Mouse (Mus musculus) right cerebral cortex, postnatal 10 days (tissue): Measurements from ENCODE around the gene Gm10024.
"Not testable (repeated sequence)": the region's sequence is repeated elsewhere in the genome, so short reads cannot be mapped to it uniquely, and the experiment has no call there.

ENCODE experiments used
- DNase-seq, 2 experiments: peaks; one replicate each; pipeline ENCODE4 v3.0.0; 2021; ENCODE audit warnings: low spot score in 2 of 2

The Gm10024 gene

DNA sequence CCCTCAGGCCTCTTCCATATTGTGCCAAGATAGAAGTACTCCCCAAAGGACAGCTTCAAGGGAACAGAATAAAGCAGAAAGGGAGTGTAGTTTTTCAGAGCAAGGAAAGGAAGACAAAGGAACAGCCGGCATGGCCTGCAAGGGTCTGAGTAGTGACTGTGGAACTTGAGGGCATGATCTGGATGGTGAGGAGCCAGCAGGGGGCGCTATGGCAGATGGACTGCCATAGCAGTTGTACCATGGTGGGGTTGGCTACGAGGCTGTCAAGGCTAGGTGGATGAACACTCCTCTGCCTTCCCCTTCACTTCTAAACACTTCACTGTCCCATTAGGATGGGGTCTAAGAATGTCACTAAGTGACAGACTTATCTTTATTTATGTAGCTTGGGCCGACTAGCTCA is 18.0 kb downstream of the Gm10024 start:
- no peak for DNase-seq

DNA sequence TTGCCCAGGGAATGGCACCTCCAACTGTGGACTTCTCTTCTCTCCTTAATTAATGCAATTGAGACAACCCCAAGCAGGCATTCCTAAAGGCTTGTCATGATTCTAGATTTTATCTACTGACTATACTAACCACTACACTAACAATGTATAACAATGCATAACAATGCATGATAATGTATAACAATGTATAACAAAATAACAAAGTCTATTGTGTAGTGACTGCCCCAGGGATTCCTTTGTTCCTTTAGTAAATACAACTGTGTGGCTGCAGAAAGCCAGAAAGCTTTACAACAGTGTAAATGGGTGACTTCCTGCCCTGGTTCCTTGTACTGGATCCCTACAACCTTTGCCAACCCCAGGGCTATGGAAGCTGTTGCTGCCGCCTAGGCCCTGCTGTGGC is 24.7 kb downstream of the Gm10024 start:
- DNase-seq: no peak

DNA sequence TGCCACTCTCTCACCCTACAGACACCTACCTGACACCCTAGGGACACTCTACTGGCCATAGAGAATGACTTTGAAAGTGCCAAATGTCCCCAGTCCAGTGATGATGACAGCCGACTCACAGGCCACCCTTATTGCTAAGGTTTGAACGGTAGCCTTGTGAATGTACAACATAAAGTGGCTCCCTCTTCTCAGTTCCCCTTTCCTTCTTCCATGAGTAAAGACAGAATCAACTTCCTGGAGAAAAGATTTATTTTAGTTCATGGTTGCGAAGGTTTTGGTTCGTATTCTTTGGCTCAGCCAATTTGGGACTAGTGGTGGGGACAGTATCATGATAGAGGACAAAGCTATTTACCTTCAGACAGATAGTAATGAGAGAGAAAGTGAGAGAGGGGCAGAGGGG is 27.7 kb downstream of the Gm10024 start:
- DNase-seq: no peak

DNA sequence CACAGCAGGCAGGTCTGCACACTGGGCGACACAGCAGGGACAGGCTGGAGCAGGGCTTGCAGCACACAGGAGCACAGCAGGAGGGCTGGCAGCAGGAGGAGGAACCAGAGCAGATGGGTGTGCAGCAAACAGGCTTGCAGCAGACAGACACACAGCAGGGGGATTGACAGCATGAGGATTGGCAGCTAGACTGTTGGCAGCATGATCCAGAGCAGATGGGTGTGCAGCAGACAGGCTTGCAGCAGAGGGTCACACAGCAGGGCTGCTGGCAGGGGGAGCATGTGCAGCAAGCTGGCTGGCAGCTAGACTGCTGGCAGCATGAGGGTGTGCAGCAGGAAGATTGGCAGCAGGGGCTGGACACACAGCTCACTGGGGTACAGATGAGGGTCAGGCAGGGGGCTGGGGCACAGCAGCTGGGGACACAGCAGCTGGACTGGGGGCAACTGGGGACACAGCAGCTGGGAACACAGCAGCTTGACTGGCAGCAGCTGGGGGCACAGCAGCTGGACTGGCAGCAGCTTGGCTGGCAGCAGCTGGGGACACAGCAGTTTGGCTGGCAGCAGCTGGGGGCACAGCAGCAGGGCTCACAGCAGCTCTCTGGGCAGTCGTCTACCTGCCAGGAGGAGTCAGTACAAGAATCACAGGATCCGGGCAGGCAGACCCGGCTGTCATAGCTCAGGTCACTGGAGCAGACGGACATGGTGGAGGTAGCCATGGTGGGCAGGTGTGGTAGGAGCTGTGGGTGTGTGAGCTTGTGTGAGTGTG is 30.8 kb downstream of the Gm10024 start, which contains the start of gene Gm18596:
Gene Gm18596, minus strand, starts transcription at position 715 of the 765 bp plus-strand sequence.
- DNase-seq: peak; percentile 27 to 32

DNA sequence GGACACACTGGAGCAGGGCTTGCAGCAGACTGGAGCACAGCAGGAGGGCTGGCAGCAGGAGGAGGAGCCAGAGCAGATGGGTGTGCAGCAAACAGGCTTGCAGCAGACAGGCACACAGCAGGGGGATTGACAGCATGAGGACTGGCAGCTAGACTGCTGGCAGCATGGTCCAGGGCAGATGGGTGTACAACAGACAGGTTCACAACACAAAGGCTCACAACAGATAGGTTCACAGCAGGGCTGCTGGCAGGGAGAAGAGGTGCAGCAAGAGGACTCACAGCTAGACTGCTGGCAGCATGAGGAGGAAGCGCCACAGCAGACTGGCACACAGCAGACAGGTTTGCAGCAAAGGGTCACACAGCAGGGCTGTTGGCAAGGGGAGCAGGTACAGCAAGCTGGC is 39.4 kb downstream of the Gm10024 start:
- not testable (repeated sequence) for DNase-seq

DNA sequence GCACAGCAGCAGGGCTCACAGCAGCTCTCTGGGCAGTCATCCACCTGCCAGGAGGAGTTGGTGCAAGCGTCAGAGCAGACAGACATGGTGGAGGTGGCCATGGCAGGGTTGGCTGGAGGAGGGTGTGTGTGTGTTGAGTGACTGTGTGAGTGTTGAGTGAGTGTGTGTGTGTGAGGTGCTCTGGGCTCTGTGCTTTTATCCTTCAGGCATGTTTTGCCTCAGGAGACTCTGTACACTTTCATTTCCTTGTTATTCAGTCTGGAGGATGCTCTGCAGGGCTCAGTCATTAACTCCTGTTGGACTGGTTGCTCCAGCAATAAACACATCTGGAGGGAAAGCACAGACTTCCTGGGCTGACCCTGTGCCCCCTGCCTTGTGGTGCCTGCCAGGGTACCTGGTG is 40.0 kb downstream of the Gm10024 start, which contains the start of gene Gm9736:
Gene Gm9736, minus strand, starts transcription at position 101 of the 400 bp plus-strand sequence.
- DNase-seq: not testable (repeated sequence)

DNA sequence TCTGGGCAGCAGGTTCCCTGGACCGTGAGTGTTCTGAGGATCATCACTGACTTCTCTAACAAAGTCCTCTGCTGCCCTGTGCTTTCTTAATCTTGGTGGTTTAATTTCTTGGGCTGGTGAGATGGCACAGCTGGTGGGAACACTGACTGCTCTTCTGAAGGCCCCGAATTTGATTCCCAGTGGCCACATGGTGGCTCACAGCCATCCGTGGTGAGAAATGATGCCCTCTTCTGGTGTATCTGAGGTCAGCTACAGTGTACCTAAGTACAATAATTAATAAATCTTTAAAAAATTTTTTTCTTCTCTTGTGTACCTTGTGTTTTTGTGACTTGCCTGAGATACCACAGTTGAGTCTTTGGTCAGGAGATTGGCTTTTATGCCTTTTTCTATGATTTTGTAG is 41.1 kb downstream of the Gm10024 start:
- DNase-seq: not testable (repeated sequence)

DNA sequence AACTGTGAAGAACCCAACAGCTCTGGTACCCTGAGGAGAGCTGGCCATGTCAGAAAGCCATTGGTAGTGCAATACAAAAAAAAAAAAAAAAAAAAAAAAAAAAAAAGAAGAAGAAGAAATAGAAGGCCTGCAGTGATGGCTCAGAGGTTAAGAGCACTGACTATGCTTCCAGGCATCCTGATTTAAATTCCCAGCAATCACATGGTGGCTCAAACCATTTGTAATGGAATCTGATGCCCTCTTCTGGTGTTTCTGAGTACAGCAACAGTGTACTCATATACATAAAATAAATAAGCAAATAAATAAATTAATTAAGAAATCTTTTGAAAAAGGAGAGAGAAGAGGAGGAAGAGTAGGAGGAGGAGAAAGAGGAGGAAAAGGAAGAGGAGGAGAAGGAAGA is 42.2 kb downstream of the Gm10024 start:
- no peak for DNase-seq

DNA sequence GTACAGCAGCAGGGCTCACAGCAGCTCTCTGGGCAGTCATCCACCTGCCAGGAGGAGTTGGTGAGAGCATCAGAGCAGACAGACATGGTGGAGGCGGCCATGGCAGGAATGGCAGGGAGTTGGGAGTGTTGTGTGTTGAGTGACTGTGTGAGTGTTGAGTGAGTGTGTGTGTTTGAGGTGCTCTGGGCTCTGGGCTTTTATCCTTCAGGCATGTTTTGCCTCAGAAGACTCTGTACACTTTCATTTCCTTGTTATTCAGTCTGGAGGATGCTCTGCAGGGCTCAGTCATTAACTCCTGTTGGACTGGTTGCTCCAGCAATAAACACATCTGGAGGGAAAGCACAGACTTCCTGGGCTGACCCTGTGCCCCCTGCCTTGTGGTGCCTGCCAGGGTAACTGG is 48.3 kb downstream of the Gm10024 start, which contains the start of gene Gm3233:
Gene Gm3233, minus strand, starts transcription at position 101 of the 400 bp plus-strand sequence.
- DNase-seq: not testable (repeated sequence)
